Mouse (Mus musculus): Measurements from ENCODE around the gene Pld4.

Pld4 gene

GRCm38 (mm10) chr12:112760154-112760926 lies at the start of gene Pld4:
Pld4 (plus strand) TSS chr12:112760655.
- TF ChIP-seq POU5F1 (IDR thresholded peaks at IDR 0.05; ENCODE audit: borderline replicate concordance, low read length) (no peak), NANOG (IDR thresholded peaks at IDR 0.05; ENCODE audit: borderline replicate concordance, low read length) (no peak), CTCF (conservative IDR thresholded peaks at IDR 0.05; ENCODE audit: low read length) (no peak)
- H3K9me3 ChIP-seq (ENCODE audit: low read length): 0 out of 2 replicates have a peak, but pooled peaks cover 6% of the 10 kb centered on the region
- H3K4me3 ChIP-seq (replicated peaks; ENCODE audit: low read length): peak within 1 kb of the TSS; percentile 13; the same call in 1 of the 2 replicates
- H3K27me3 ChIP-seq (ENCODE audit: insufficient read depth, low read length): peaks cover 9% of the 10 kb centered on the region; the same call in 1 of the 2 replicates
- H3K4me1 ChIP-seq (replicated peaks; ENCODE audit: low read depth, low read length): peaks cover 28% of the 10 kb centered on the region
- H3K36me3 ChIP-seq (ENCODE audit: insufficient read depth, low read length): no peaks in the 10 kb centered on the region

- TF ChIP-seq NANOG (IDR thresholded peaks at IDR 0.05; ENCODE audit: borderline replicate concordance, low read length) (no peak), CTCF (conservative IDR thresholded peaks at IDR 0.05; ENCODE audit: low read length) (no peak), POU5F1 (IDR thresholded peaks at IDR 0.05; ENCODE audit: borderline replicate concordance, low read length) (no peak)
- H3K4me3 ChIP-seq (replicated peaks; ENCODE audit: low read length): no peak overlapping the region
- peaks cover 4% of the 10 kb centered on the region; the same call in 1 of the 2 replicates for H3K9me3 ChIP-seq (ENCODE audit: low read length)
- peaks cover 21% of the 10 kb centered on the region for H3K4me1 ChIP-seq (replicated peaks; ENCODE audit: low read depth, low read length)
- no peaks in the 10 kb centered on the region for H3K36me3 ChIP-seq (ENCODE audit: insufficient read depth, low read length)
- H3K27me3 ChIP-seq (ENCODE audit: insufficient read depth, low read length): peaks cover 20% of the 10 kb centered on the region
These were observed 46.5 kb upstream of the Pld4 start for GRCm38 (mm10) chr12:112713984-112714383.

GRCm38 (mm10) chr12:112717140-112717539 lies 43.3 kb upstream of the Pld4 start:
- TF ChIP-seq CTCF (conservative IDR thresholded peaks at IDR 0.05; ENCODE audit: low read length): peak; percentile 88
- TF ChIP-seq POU5F1 (IDR thresholded peaks at IDR 0.05; ENCODE audit: borderline replicate concordance, low read length): no peak
- Histone ChIP-seq H3K27me3 (ENCODE audit: insufficient read depth, low read length) (peaks cover 9% of the 10 kb centered on the region; the same call in 1 of the 2 replicates), H3K36me3 (ENCODE audit: insufficient read depth, low read length) (no peaks in the 10 kb centered on the region), H3K4me3 (replicated peaks; ENCODE audit: low read length) (no peak overlapping the region), H3K9me3 (ENCODE audit: low read length) (no peaks in the 10 kb centered on the region), H3K4me1 (replicated peaks; ENCODE audit: low read depth, low read length) (peaks cover 47% of the 10 kb centered on the region)

- Histone ChIP-seq H3K4me1 (replicated peaks; ENCODE audit: low read depth, low read length) (peaks cover 58% of the 10 kb centered on the region), H3K36me3 (ENCODE audit: insufficient read depth, low read length) (no peaks in the 10 kb centered on the region), H3K4me3 (replicated peaks; ENCODE audit: low read length) (no peak overlapping the region), H3K9me3 (ENCODE audit: low read length) (no peaks in the 10 kb centered on the region), H3K27me3 (ENCODE audit: insufficient read depth, low read length) (peaks cover 22% of the 10 kb centered on the region)
- TF ChIP-seq NANOG (IDR thresholded peaks at IDR 0.05; ENCODE audit: borderline replicate concordance, low read length) (no peak), POU5F1 (IDR thresholded peaks at IDR 0.05; ENCODE audit: borderline replicate concordance, low read length) (no peak), CTCF (conservative IDR thresholded peaks at IDR 0.05; ENCODE audit: low read length) (no peak)
These were observed 41.5 kb upstream of the Pld4 start for GRCm38 (mm10) chr12:112718995-112719394.

- Histone ChIP-seq H3K36me3 (ENCODE audit: insufficient read depth, low read length) (peaks cover 8% of the 10 kb centered on the region), H3K4me1 (replicated peaks; ENCODE audit: low read depth, low read length) (peaks cover 65% of the 10 kb centered on the region), H3K4me3 (replicated peaks; ENCODE audit: low read length) (peak within 1 kb of the TSS; percentile 93), H3K27me3 (ENCODE audit: insufficient read depth, low read length) (peaks cover 22% of the 10 kb centered on the region), H3K9me3 (ENCODE audit: low read length) (no peaks in the 10 kb centered on the region)
- TF ChIP-seq NANOG (IDR thresholded peaks at IDR 0.05; ENCODE audit: borderline replicate concordance, low read length) (no peak), POU5F1 (IDR thresholded peaks at IDR 0.05; ENCODE audit: borderline replicate concordance, low read length) (no peak), CTCF (conservative IDR thresholded peaks at IDR 0.05; ENCODE audit: low read length) (no peak)
These were observed 40.2 kb upstream of the Pld4 start, which contains the start of gene Cep170b for GRCm38 (mm10) chr12:112720216-112720615. Cep170b (plus strand) TSS chr12:112720455.

- Histone ChIP-seq H3K27me3 (ENCODE audit: insufficient read depth, low read length) (peaks cover 22% of the 10 kb centered on the region), H3K9me3 (ENCODE audit: low read length) (no peaks in the 10 kb centered on the region), H3K36me3 (ENCODE audit: insufficient read depth, low read length) (peaks cover 14% of the 10 kb centered on the region), H3K4me3 (replicated peaks; ENCODE audit: low read length) (peak overlapping the region; percentile 93), H3K4me1 (replicated peaks; ENCODE audit: low read depth, low read length) (peaks cover 65% of the 10 kb centered on the region)
- TF ChIP-seq POU5F1 (IDR thresholded peaks at IDR 0.05; ENCODE audit: borderline replicate concordance, low read length) (no peak), CTCF (conservative IDR thresholded peaks at IDR 0.05; ENCODE audit: low read length) (no peak), NANOG (IDR thresholded peaks at IDR 0.05; ENCODE audit: borderline replicate concordance, low read length) (no peak)
These were observed 39.5 kb upstream of the Pld4 start for GRCm38 (mm10) chr12:112720890-112721423.

- peaks cover 21% of the 10 kb centered on the region for H3K36me3 ChIP-seq (ENCODE audit: insufficient read depth, low read length)
- H3K9me3 ChIP-seq (ENCODE audit: low read length): no peaks in the 10 kb centered on the region
- H3K4me1 ChIP-seq (replicated peaks; ENCODE audit: low read depth, low read length): peaks cover 59% of the 10 kb centered on the region
- TF ChIP-seq POU5F1 (IDR thresholded peaks at IDR 0.05; ENCODE audit: borderline replicate concordance, low read length) (no peak), CTCF (conservative IDR thresholded peaks at IDR 0.05; ENCODE audit: low read length) (no peak), NANOG (IDR thresholded peaks at IDR 0.05; ENCODE audit: borderline replicate concordance, low read length) (no peak)
- H3K27me3 ChIP-seq (ENCODE audit: insufficient read depth, low read length): peaks cover 22% of the 10 kb centered on the region
- peak overlapping the region; percentile 93 for H3K4me3 ChIP-seq (replicated peaks; ENCODE audit: low read length)
These were observed 38.8 kb upstream of the Pld4 start for GRCm38 (mm10) chr12:112721424-112722239.

Data from E14TG2a.4 (cell line).